Mouse (Mus musculus): ENCODE results near the gene Fam8a1. TPM values are rescaled to one million over a fixed set of nuclear protein-coding genes. Genes with fewer than 3 reads are reported as not detected.

Gene Fam8a1
- total RNA-seq, 2 experiments from 2014 or later: 69.9 to 70.3 TPM

Other genes with a start within 250 kb of the Fam8a1 start
- gene Cap2, start 167.7 kb upstream of the Fam8a1 start, total RNA-seq (2021): 100 to 1,000 TPM; 131 to 140 TPM
- 10 to 100 TPM; 41.5 to 51.7 TPM for gene Nup153, start 58.4 kb downstream of the Fam8a1 start, total RNA-seq (2021)

Data from layer of hippocampus, postnatal 14 days (tissue).